Mouse (Mus musculus) G1E (cell line): ENCODE measurements around the gene Prox1.

ENCODE experiments used
- CTCF ChIP-seq: IDR thresholded peaks from 2 replicates; pipeline ENCODE4 v1.5.1; 2012; ENCODE audit warnings: low read depth, low read length, inconsistent platforms, mixed read lengths
- GATA2 ChIP-seq: IDR thresholded peaks from 2 replicates; pipeline ENCODE4 v1.6.1; 2012; ENCODE audit warnings: low read depth, low read length, inconsistent platforms, borderline replicate concordance

DNA sequence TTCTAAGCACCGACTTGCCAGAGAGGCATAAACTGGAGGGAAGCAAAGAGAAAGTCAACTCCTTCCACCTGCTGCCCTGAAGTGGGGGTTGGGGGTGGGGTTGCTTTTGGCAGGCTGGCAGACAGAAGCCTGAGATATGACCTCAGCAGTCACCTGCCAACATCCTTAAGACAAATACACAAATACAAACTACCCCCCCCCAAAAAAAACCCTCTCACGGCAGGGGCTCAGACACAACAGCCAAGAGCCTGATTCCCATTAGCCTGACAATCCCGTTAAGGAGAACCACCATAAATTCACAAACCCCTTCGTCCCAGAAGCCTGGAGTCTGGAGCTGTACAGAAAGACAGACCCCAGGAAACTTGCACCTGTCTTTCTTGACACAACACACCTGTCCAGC lies 2.4 kb downstream of the Prox1 start:
- TF ChIP-seq GATA2 (no peak), CTCF (no peak)
